Mouse (Mus musculus) liver, postnatal 0 days (tissue): Measurements from ENCODE around the gene Hfm1.

Experiments used
- CTCF ChIP-seq: sonication (generic); IDR thresholded peaks from 2 replicates; pipeline ENCODE4 v1.5.1; 2016; ENCODE audit warnings: antibody characterized with exemption, low read depth
- EP300 ChIP-seq: IDR thresholded peaks from 2 replicates; pipeline ENCODE4 v1.6.1; 2016; ENCODE audit warnings: antibody characterized with exemption, low read depth, mild to moderate bottlenecking

GRCm38 (mm10) chr5:106948683-106949082 lies 22.6 kb upstream of the Hfm1 start:
- TF ChIP-seq CTCF: no peak
- TF ChIP-seq EP300: no peak
